Mouse (Mus musculus) granulocyte monocyte progenitor cell, adult 5-6 weeks (primary cell): ENCODE results near the gene Cyp4f39. TPM values are rescaled to one million over a fixed set of nuclear protein-coding genes. Genes with fewer than 3 reads are reported as not detected.
A peak's percentile ranks its signal among the peaks of the same experiment; 100 is the strongest.
"Not testable (repeated sequence)": the region's sequence is repeated elsewhere in the genome, so short reads cannot be mapped to it uniquely, and the experiment has no call there.

Source experiments
- ATAC-seq: replicated peaks from 2 replicates; pipeline ENCODE4 v1.8.0; 2016; ENCODE audit warnings: mild to moderate bottlenecking, moderate TSS enrichment, inconsistent platforms; ENCODE audit not compliant: poor library complexity, severe bottlenecking
- total RNA-seq, 2 experiments: library from RNA; stranded (forward) in 1 of 2; stranded (reverse) in 1 of 2; fragments of 200-712, 200-1000 nt in 1 of 2; fragments of >200 nt in 1 of 2; fragmentation: Nextera tagmentation in 1 of 2; gene quantifications; 2 replicates each; pipeline ENCODE4 v1.2.3; 2014 to 2017

The Cyp4f39 gene
- total RNA-seq, 2 experiments from 2014 or later: 0.21 TPM; not detected in 1

- ATAC-seq: not testable (repeated sequence)
Measured at GRCm38 (mm10) chr17:32526341-32526740, 73.8 kb downstream of the Cyp4f39 start.

- no peak for ATAC-seq
Measured at GRCm38 (mm10) chr17:32527748-32528147, 75.2 kb downstream of the Cyp4f39 start.

- peak; percentile 94 for ATAC-seq
Measured at GRCm38 (mm10) chr17:32528408-32529337, 76.2 kb downstream of the Cyp4f39 start.

- ATAC-seq: not testable (repeated sequence)
Measured at GRCm38 (mm10) chr17:32532356-32532755, 79.8 kb downstream of the Cyp4f39 start.

- ATAC-seq: peak; percentile 83
Measured at GRCm38 (mm10) chr17:32534068-32534467, 81.5 kb downstream of the Cyp4f39 start.

GRCm38 (mm10) chr17:32536051-32536866, 83.7 kb downstream of the Cyp4f39 start, which contains the start of gene Cyp4f16:
TSS of gene Cyp4f16 (plus strand) at chr17:32536558.
- ATAC-seq: peak; percentile 83

GRCm38 (mm10) chr17:32536867-32537250, 84.3 kb downstream of the Cyp4f39 start:
- peak; percentile 37; the same call in 1 of the 2 replicates for ATAC-seq

Other genes starting within 250 kb of the Cyp4f39 start
- 116 and 144 TPM in 2 replicates for gene Brd4, start 168.0 kb upstream of the Cyp4f39 start, total RNA-seq (2014; fragmentation: Nextera tagmentation)
- gene Brd4, start 168.0 kb upstream of the Cyp4f39 start, total RNA-seq (2017): 14.4 and 22.2 TPM in 2 replicates
- 58.2 and 92.9 TPM in 2 replicates for gene Akap8, start 131.5 kb upstream of the Cyp4f39 start, total RNA-seq (2014; fragmentation: Nextera tagmentation)
- 125 and 132 TPM in 2 replicates for gene Akap8, start 131.5 kb upstream of the Cyp4f39 start, total RNA-seq (2017)
- 31.6 and 55.2 TPM in 2 replicates for gene Akap8l, start 102.1 kb upstream of the Cyp4f39 start, total RNA-seq (2014; fragmentation: Nextera tagmentation)
- 58.8 and 65.8 TPM in 2 replicates for gene Akap8l, start 102.1 kb upstream of the Cyp4f39 start, total RNA-seq (2017)
- gene Wiz, start 63.3 kb upstream of the Cyp4f39 start, total RNA-seq (2014; fragmentation: Nextera tagmentation): 33.7 and 36.7 TPM in 2 replicates
- 4.7 and 5.5 TPM in 2 replicates for gene Wiz, start 63.3 kb upstream of the Cyp4f39 start, total RNA-seq (2017)
- gene Rasal3, start 49.1 kb upstream of the Cyp4f39 start, total RNA-seq (2014; fragmentation: Nextera tagmentation): 44.1 and 84.5 TPM in 2 replicates
- gene Rasal3, start 49.1 kb upstream of the Cyp4f39 start, total RNA-seq (2017): 44.5 and 60.1 TPM in 2 replicates
- gene Pglyrp2, start 28.6 kb upstream of the Cyp4f39 start, total RNA-seq (2014; fragmentation: Nextera tagmentation): 0.80 and 1.1 TPM in 2 replicates
- gene Pglyrp2, start 28.6 kb upstream of the Cyp4f39 start, total RNA-seq (2017): 2.1 TPM in 1 of 2 replicates, not detected in the other
- 1.2 and 1.9 TPM in 2 replicates for gene Cyp4f17, start 53.3 kb downstream of the Cyp4f39 start, total RNA-seq (2014; fragmentation: Nextera tagmentation)
- 0.13 and 0.31 TPM in 2 replicates for gene Cyp4f17, start 53.3 kb downstream of the Cyp4f39 start, total RNA-seq (2017)
- gene Cyp4f16, start 83.8 kb downstream of the Cyp4f39 start, total RNA-seq (2014; fragmentation: Nextera tagmentation): 10.5 and 17.7 TPM in 2 replicates
- gene Cyp4f16, start 83.8 kb downstream of the Cyp4f39 start, total RNA-seq (2017): 10.2 and 11.0 TPM in 2 replicates
- gene Cyp4f37, start 168.6 kb downstream of the Cyp4f39 start, total RNA-seq (2014; fragmentation: Nextera tagmentation): not detected in 2 replicates
- gene Cyp4f37, start 168.6 kb downstream of the Cyp4f39 start, total RNA-seq (2017): not detected in 2 replicates
- not detected in 2 replicates for gene Cyp4f40, start 206.2 kb downstream of the Cyp4f39 start, total RNA-seq (2014; fragmentation: Nextera tagmentation)
- gene Cyp4f40, start 206.2 kb downstream of the Cyp4f39 start, total RNA-seq (2017): not detected in 2 replicates
- not detected in 2 replicates for gene Cyp4f15, start 232.9 kb downstream of the Cyp4f39 start, total RNA-seq (2014; fragmentation: Nextera tagmentation)
- not detected in 2 replicates for gene Cyp4f15, start 232.9 kb downstream of the Cyp4f39 start, total RNA-seq (2017)